Mouse (Mus musculus) gonadal fat pad, adult 2 months (tissue): ENCODE results near the gene Tcf7. TPM values are rescaled to one million over a fixed set of nuclear protein-coding genes. Genes with fewer than 3 reads are reported as not detected.
"Not testable (repeated sequence)": the region's sequence is repeated elsewhere in the genome, so short reads cannot be mapped to it uniquely, and the experiment has no call there.

ENCODE experiments used
- DNase-seq: peaks from one replicate; pipeline ENCODE4 v3.0.0-alpha.2; 2012; ENCODE audit warnings: low read depth
- polyA plus RNA-seq: library from polyadenylated mRNA; depleted of rRNA; stranded (reverse); fragments of >200 nt; gene quantifications from 2 replicates; pipeline ENCODE4 v1.2.3, GENCODE M21; 2012; rRNA removed

The Tcf7 gene
- polyA plus RNA-seq, 1 experiment, result 66.3 TPM

GRCm38 (mm10) chr11:52228722-52229448 is 53.9 kb downstream of the Tcf7 start:
- DNase-seq, result no peak

- DNase-seq, result no peak
These were observed 55.2 kb downstream of the Tcf7 start for GRCm38 (mm10) chr11:52227466-52228226.

- no peak for DNase-seq
These were observed 55.8 kb downstream of the Tcf7 start for GRCm38 (mm10) chr11:52227053-52227452.

- DNase-seq, result no peak
These were observed 56.7 kb downstream of the Tcf7 start for GRCm38 (mm10) chr11:52225986-52226599.

GRCm38 (mm10) chr11:52223968-52224682 is 58.7 kb downstream of the Tcf7 start:
- no peak for DNase-seq

GRCm38 (mm10) chr11:52222891-52223290 is 59.9 kb downstream of the Tcf7 start:
- DNase-seq, result no peak

- not testable (repeated sequence) for DNase-seq
These were observed 60.9 kb downstream of the Tcf7 start for GRCm38 (mm10) chr11:52221921-52222320.

GRCm38 (mm10) chr11:52220282-52220681 is 62.5 kb downstream of the Tcf7 start:
- DNase-seq, result no peak

- no peak for DNase-seq
These were observed 68.9 kb downstream of the Tcf7 start, which contains the start of gene Olfr1371 for GRCm38 (mm10) chr11:52213887-52214286. Olfr1371 (minus strand) TSS chr11:52213987.

Other genes with a start within 250 kb of the Tcf7 start
- 38.6 and 41.6 TPM in 2 replicates for gene Ppp2ca, start 184.3 kb downstream of the Tcf7 start, polyA plus RNA-seq
- not detected in 2 replicates for gene Olfr1373, start 137.5 kb downstream of the Tcf7 start, polyA plus RNA-seq
- gene Olfr1371, start 69.0 kb downstream of the Tcf7 start, polyA plus RNA-seq, result not detected in 2 replicates
- 38.5 and 43.8 TPM in 2 replicates for gene Skp1a, start 51.0 kb downstream of the Tcf7 start, polyA plus RNA-seq
- 110 and 115 TPM in 2 replicates for gene Vdac1, start 77.8 kb upstream of the Tcf7 start, polyA plus RNA-seq
- 147 and 172 TPM in 2 replicates for gene 9530068E07Rik, start 113.4 kb upstream of the Tcf7 start, polyA plus RNA-seq